Mouse (Mus musculus) frontal cortex, postnatal 14 days (tissue): ENCODE measurements around the gene Cyp2a4.
"Not testable (repeated sequence)": the region's sequence is repeated elsewhere in the genome, so short reads cannot be mapped to it uniquely, and the experiment has no call there.

Experiments used
- DNase-seq, 2 experiments: peaks; one replicate each; pipeline ENCODE4 v3.0.0; 2022; ENCODE audit warnings: low spot score in 2 of 2

The Cyp2a4 gene

DNA sequence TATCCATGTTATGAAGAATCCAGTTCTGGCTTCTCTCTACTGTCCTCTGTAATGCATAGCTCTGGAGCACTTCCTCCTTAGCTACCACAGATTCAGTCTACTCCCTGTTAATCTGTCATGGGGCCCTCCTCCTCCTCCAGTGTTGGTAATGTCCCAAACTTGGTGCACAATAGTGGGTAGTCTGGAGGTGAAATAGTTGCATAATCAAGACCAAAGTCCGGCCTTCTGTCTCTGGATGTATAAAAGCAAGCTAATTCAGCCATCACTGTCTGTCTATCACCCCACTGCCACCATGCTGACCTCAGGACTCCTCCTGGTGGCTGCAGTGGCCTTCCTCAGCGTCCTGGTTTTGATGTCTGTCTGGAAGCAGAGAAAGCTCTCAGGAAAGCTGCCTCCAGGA lies at the start of gene Cyp2a4:
Gene Cyp2a4, plus strand, starts transcription at position 244 of the 400 bp plus-strand sequence.
- DNase-seq: not testable (repeated sequence)

DNA sequence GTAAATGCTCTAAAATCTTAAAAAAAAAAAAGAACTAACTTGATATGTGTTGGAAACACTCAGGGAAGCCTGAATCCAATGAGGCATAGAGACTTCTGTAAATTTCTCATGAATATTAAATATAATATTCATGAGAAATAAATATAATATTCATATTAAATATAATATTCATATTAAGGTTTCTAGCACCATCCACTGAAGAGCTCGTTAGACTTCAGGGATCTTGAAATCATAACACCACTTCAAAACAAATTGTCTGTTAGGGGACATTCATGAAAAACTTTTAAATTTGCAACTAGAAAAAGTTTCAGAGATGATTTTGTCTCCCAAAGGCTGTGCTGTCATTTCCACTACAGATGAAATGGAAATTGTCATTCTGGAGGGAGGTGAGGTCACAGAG lies 46.9 kb upstream of the Cyp2a4 start, which contains the start of gene Vmn1r184:
Gene Vmn1r184, plus strand, starts transcription at position 301 of the 400 bp plus-strand sequence.
- DNase-seq: not testable (repeated sequence)

DNA sequence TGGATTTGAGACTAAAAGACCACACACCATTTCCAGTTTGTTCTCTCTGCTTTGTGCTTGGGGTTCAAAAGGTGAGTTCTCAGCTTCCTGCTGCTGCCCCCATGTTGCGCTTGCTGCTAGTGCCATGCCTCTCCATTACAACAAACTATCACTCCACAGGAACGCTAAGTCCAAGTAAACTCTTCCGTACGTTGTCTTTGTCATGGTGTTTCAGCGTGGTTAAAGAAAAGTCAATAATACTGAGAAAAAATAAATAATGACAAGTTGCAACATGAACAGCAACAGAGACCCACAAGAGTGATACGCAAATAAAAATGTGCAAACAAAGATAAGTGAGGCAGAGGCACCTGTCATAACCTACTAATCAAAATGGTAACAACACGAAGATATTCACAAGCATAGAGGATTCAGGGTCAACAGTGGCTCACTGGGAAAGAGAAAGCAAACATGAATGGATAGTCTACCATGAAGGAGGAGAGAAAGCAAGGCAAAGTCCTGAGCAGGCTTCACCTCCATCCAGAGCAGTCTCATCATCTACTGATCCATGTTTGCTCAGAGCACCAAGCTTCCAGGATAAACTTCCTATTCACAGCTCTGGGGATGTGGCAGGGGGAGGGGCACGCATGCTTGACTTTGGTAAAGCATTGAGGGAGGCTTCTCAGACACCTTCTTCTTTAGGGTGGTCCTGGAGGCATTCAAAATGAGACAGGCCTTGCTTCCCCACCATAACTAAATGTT lies 3.4 kb upstream of the Cyp2a4 start:
- not testable (repeated sequence) for DNase-seq

DNA sequence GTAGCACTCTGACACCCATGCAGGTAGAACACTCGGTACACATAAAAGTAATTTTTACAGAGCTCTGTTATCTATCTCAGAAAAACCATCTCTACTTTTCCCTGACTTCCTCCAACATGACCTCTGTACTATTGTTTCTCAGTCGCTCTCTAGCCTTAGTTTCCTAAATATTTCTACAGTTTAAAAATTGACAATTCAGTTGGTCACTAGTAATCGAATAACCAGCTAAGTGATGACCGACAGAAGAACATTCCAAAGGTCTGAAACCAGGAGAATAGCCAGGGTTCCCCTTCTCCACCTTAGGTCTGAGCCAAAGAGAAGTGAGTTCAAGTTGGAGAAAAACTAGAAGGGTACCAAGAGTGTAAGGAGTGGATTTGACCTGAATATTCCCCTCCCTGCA lies 4.8 kb downstream of the Cyp2a4 start:
- DNase-seq: not testable (repeated sequence)

DNA sequence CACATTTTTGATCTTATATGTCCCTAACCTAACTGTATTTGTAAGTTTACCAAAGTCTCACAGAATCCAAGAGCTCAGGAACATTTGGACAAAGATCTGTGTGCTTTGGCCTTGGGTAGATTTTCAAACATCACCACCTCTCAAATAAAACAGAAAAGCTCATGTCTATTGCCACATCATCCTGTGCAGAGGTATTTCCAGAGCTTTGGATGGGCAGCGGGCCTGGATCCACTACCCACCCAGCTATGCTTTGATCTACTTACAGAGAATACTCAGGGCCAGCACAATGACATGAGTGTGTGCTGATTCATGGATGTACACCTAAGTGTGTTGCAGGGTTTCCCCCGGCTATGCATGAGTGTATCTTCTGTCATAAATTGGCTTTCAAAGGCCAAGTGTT lies 8.2 kb downstream of the Cyp2a4 start:
- DNase-seq: not testable (repeated sequence)

DNA sequence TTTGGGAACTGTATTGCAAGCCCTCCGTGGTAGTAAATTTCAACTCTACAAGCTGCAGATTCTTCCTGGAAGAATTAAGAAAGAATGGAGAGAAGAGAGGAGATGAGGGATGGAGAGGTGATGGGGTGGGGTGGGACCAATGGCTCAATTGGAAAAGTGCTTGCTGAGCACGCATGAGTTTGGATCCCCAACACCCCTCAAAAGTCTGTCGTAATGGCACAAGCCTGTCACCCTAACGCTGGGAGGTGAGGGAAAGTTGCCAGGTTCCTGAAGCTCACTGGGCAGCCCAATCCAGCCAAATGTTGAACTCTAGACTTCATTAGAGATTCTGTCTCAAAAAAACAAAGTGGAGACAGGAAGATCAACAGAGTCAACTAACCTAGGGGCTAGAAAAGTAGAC lies 8.8 kb downstream of the Cyp2a4 start:
- DNase-seq: not testable (repeated sequence)

DNA sequence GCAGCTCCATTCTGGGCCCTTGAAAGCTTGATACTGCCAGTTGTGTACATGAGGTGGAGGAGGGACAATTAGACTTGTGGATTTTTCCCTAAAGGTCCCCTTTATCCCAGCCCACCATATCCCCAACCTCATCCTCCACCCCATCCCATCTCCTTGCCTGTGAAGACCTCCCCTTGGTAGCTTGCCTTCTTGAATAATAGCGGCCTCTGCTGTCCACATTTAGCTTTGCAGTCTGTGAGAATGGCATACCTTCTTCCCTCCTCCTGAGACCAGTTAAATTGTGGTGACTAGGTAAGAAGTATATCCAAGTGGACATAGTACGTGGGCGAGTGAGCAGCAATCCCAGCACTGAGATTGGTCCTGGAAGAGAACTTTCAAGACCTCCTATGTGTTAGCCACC lies 13.4 kb downstream of the Cyp2a4 start:
- not testable (repeated sequence) for DNase-seq

DNA sequence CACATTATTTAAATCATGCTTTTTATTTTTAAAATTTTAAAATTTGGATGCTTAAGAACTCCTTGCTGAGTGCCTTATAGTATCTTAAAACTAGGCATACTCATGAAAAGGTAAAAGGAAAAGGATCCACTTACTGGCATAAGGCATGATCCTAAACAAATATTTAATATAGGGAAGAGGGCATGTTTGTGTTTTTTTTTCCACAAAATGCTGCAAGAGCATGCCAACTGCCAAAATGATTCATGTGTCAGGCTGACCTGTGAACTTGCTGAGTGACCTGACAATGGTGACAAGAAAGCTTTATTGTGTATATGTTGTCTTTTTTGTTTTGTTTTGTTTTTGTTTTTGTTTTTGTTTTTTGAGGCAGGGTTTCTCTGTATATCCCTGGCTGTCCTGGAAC lies 43.2 kb downstream of the Cyp2a4 start:
- DNase-seq: not testable (repeated sequence)

DNA sequence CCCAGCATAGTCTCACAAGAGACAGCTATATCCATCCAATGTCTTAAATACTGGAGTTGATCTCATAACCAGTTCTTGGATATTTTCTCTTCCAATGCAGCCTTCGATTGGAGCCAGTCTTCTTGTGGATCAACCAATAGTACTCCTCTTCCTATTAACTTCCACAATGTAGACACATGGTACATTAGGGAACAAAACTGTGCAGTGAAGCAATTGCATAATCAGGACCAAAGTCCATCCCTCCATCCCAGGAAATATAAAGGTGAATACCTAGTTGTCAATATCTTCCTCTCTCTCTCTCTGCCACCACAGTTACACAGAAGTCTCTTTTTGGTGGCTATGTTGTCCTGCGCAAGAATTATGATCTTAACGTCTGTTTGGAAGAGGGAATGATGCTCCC lies 45.3 kb downstream of the Cyp2a4 start:
- DNase-seq: not testable (repeated sequence)

DNA sequence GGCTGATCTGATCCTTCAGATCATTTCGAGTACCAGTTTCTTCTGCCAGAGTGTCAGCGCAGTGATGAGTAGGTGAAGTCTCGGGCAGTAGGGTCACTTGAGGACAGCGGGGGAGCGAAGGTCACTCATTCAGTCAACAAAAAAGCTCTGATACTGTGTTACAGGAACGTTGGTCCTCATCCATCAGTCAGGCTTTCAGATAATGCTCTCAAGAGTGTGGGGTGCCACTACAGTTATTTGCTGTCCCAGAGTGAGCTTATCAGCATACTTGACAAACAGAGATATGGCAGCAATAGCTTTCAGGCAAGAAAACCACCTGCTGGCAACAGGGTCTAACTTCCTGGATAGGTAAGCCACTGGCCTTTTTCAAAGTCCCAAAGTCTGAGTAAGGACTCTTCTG lies 49.8 kb downstream of the Cyp2a4 start:
- DNase-seq: not testable (repeated sequence)
